16 mouse cellular contexts compared by ENCODE assay signal in genomic region chr4:141387933-141388332, GRCm38 (mm10). TPM values are rescaled to one million over a fixed set of nuclear protein-coding genes. Genes with fewer than 3 reads are reported as not detected.
"Had no signal": no experiment of that assay in that cellular context is flagged by ENCODE, and none has a peak within 500 bp of the region (broad histone marks: within the 10 kb centered on the region; RNA-seq: fewer than 3 reads in every experiment).

No protein-coding gene starts in this region.

- ATAC-seq: intestine, postnatal 0 days had no signal

- H3K36me3 ChIP-seq: liver, embryonic 13.5 days; midbrain, embryonic 12.5 days; neural tube, embryonic 12.5 days; neural tube, embryonic 15.5 days had no signal

- H3K4me2 ChIP-seq: liver, embryonic 13.5 days; midbrain, embryonic 12.5 days; neural tube, embryonic 12.5 days; neural tube, embryonic 15.5 days had no signal

- H3K4me3 ChIP-seq: layer of hippocampus, adult 2 months; liver, embryonic 13.5 days; midbrain, embryonic 12.5 days; neural tube, embryonic 12.5 days; neural tube, embryonic 15.5 days had no signal

- H3K4me1 ChIP-seq: liver, embryonic 13.5 days had no signal

- H3K27ac ChIP-seq: layer of hippocampus, adult 2 months; liver, embryonic 13.5 days; midbrain, embryonic 12.5 days; neural tube, embryonic 12.5 days; neural tube, embryonic 15.5 days; stomach, postnatal 0 days had no signal

- H3K9ac ChIP-seq: liver, embryonic 13.5 days; midbrain, embryonic 12.5 days; neural tube, embryonic 12.5 days; neural tube, embryonic 15.5 days had no signal

- H3K9me3 ChIP-seq: liver, embryonic 13.5 days; midbrain, embryonic 12.5 days; neural tube, embryonic 12.5 days; neural tube, embryonic 15.5 days had no signal

RNA-seq across cellular contexts. Expression of gene Clcnka, which starts 10.6 kb away (rescaled TPM):
- polyA plus RNA-seq: intestine, embryonic 14.5 days; intestine, postnatal 0 days; large intestine, adult 2 months; liver, embryonic 13.5 days; lung, adult 2 months; midbrain, embryonic 12.5 days; neural tube, embryonic 12.5 days; neural tube, embryonic 15.5 days; stomach, postnatal 0 days had no signal

RNA-seq across cellular contexts. Expression of gene Fam131c, which starts 19.9 kb away (rescaled TPM):
- polyA plus RNA-seq: liver, embryonic 16.5 days had no signal

RNA-seq across cellular contexts. Expression of gene Clcnkb, which starts 27.9 kb away (rescaled TPM):
- polyA plus RNA-seq: intestine, postnatal 0 days; large intestine, adult 2 months; limb, embryonic 11.5 days; liver, adult 2 months; liver, embryonic 13.5 days; liver, embryonic 16.5 days; lung, adult 2 months; midbrain, embryonic 12.5 days; neural tube, embryonic 12.5 days; stomach, embryonic 14.5 days; stomach, postnatal 0 days had no signal

RNA-seq across cellular contexts. Expression of gene Hspb7, which starts 32.6 kb away (rescaled TPM):
- polyA plus RNA-seq: neural tube, embryonic 12.5 days had no signal

RNA-seq across cellular contexts. Expression of gene Srarp, which starts 48.0 kb away (rescaled TPM):
- polyA plus RNA-seq: intestine, embryonic 14.5 days; intestine, postnatal 0 days; limb, embryonic 11.5 days; limb, embryonic 14.5 days; liver, adult 2 months; liver, embryonic 13.5 days; liver, embryonic 16.5 days; lung, embryonic 16.5 days; neural tube, embryonic 12.5 days; stomach, embryonic 14.5 days; stomach, postnatal 0 days had no signal
